Mouse (Mus musculus) liver, embryonic 12.5 days (tissue): Measurements from ENCODE around the gene Hipk2. TPM values are rescaled to one million over a fixed set of nuclear protein-coding genes. Genes with fewer than 3 reads are reported as not detected.

Source experiments
- ATAC-seq: fragments of 200-750 bp; cut with Nextera tagmentation; 2 replicates; pipeline ENCODE4 v1.8.0; 2017; ENCODE audit warnings: moderate number of reproducible peaks, mild to moderate bottlenecking, moderate library complexity
- H3K27ac ChIP-seq: fragments of 300-500 bp; sonication (generic); 2 replicates; pipeline ENCODE4 v1.5.1; 2016; ENCODE audit warnings: mild to moderate bottlenecking
- H3K27me3 ChIP-seq: fragments of 300-500 bp; sonication (generic); replicated peaks from 2 replicates; pipeline ENCODE4 v1.6.1; 2016; ENCODE audit warnings: mild to moderate bottlenecking, moderate library complexity
- H3K36me3 ChIP-seq: fragments of 300-500 bp; sonication (generic); 2 replicates; pipeline ENCODE4 v1.6.1; 2016; ENCODE audit warnings: mild to moderate bottlenecking, moderate library complexity
- H3K4me1 ChIP-seq: fragments of 300-500 bp; sonication (generic); 2 replicates; pipeline ENCODE4 v1.6.1; 2016
- H3K4me2 ChIP-seq: fragments of 300-500 bp; sonication (generic); 2 replicates; pipeline ENCODE4 v1.6.1; 2016; ENCODE audit warnings: mild to moderate bottlenecking, moderate library complexity
- H3K4me3 ChIP-seq: fragments of 300-500 bp; sonication (generic); 2 replicates; pipeline ENCODE4 v1.5.1; 2016; ENCODE audit warnings: mild to moderate bottlenecking, moderate library complexity
- H3K9ac ChIP-seq: fragments of 300-500 bp; sonication (generic); 2 replicates; pipeline ENCODE4 v1.6.1; 2016; ENCODE audit warnings: mild to moderate bottlenecking, moderate library complexity
- H3K9me3 ChIP-seq: fragments of 300-500 bp; sonication (generic); replicated peaks from 2 replicates; pipeline ENCODE4 v1.6.1; 2016; ENCODE audit warnings: mild to moderate bottlenecking, moderate library complexity
- WGBS: fragments of 180-500 bp; shearing (Covaris S2); methylation state at CpG from one replicate; pipeline ENCODE4 v1.1.7; 2016; ENCODE audit not compliant: insufficient replicate concordance; 5-methylcytosine and 5-hydroxymethylcytosine counted together
- polyA plus RNA-seq: library from polyadenylated mRNA; unstranded; fragments of >200 nt; fragmentation: Nextera tagmentation; extraction: Ambion mirVana; gene quantifications from 2 replicates; pipeline ENCODE4 v1.2.1, GENCODE M21; 2016

Hipk2 gene
- polyA plus RNA-seq, 1 experiment from 2014 or later = 26.8 TPM

DNA sequence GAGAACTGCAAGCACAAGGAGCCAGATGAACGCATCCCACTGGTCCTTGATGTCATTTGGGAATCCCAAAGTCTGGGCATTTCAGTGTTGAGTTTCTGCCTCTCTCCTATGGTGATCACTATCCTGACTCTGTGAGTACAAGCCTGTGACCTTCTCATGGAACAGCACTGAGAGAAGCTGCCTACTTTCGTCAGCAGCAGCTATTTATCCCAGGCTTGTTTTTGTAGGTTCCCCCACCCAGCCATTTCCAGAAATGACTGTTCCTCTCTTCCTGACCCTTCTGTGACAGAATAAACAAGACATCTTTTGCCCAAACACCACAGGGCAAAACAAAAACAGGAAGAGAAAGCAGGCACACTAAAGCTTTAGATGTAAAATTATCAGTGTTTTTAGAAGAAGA is 70.4 kb downstream of the Hipk2 start:
- H3K4me1 ChIP-seq = peaks cover 76% of the 10 kb centered on the region
- H3K27me3 ChIP-seq = no peaks in the 10 kb centered on the region
- H3K27ac ChIP-seq = no peak overlapping the region
- WGBS = 80% methylated on average over 2 of the region's 2 CpGs
- no peak overlapping the region for H3K9ac ChIP-seq
- H3K4me2 ChIP-seq = no peak overlapping the region
- H3K4me3 ChIP-seq = no peak overlapping the region
- H3K9me3 ChIP-seq = no peaks in the 10 kb centered on the region
- ATAC-seq = no peak
- H3K36me3 ChIP-seq = peaks cover 97% of the 10 kb centered on the region

GRCm38 (mm10) chr6:38801252-38801651 is 74.7 kb downstream of the Hipk2 start:
- 67% methylated on average over 1 of the region's 1 CpGs for WGBS
- Histone ChIP-seq H3K27ac (no peak overlapping the region), H3K9me3 (no peaks in the 10 kb centered on the region), H3K4me1 (peaks cover 75% of the 10 kb centered on the region), H3K4me3 (no peak overlapping the region), H3K4me2 (no peak overlapping the region), H3K9ac (no peak overlapping the region), H3K27me3 (no peaks in the 10 kb centered on the region), H3K36me3 (peaks cover 87% of the 10 kb centered on the region)
- no peak for ATAC-seq

DNA sequence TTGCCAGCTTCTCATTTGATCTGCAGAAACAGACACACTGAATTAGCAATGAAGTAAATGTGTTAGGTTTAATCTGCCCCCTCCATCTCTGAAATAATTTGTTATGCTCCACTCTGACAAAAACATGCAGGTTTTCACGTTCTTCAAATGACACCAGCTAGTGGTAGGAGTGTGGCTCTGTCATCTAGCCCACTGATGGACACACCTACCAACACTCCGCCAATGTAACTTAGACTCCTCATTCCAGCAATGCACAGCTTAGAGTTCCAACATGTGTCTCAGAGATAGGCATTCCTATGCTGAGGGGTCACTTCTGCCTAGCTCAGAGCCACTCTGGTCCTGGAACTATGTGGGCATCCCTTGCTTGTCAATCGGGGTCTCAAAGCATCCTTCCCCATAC is 78.4 kb downstream of the Hipk2 start:
- no peaks in the 10 kb centered on the region for H3K27me3 ChIP-seq
- H3K9me3 ChIP-seq = no peaks in the 10 kb centered on the region
- H3K4me3 ChIP-seq = no peak overlapping the region
- H3K9ac ChIP-seq = no peak overlapping the region
- H3K4me1 ChIP-seq = peaks cover 90% of the 10 kb centered on the region
- H3K27ac ChIP-seq = no peak overlapping the region
- no peak for ATAC-seq
- peaks cover 77% of the 10 kb centered on the region for H3K36me3 ChIP-seq
- WGBS = 75% methylated on average over 3 of the region's 3 CpGs
- no peak overlapping the region for H3K4me2 ChIP-seq

DNA sequence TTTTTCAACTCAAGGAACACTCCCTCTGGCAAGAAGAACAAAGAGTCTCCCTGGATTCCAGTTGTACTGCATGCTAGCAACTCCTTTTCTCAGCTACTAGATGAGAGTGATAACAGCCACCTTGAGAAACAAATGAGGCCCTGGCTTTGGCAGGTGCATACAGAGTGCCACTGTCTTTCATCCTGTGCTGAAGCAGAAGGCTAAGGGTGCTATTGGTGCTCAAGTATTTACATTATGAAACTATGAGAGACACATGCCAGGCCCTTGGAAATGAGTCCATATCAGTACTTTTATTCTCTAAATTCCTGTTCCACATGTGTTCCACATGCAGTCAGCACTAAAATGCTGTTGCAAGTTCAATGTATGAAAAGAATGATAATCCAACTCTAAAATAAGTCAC is 79.0 kb downstream of the Hipk2 start:
- Histone ChIP-seq H3K4me1 (peaks cover 84% of the 10 kb centered on the region), H3K9me3 (no peaks in the 10 kb centered on the region), H3K27ac (no peak overlapping the region), H3K4me2 (no peak overlapping the region), H3K27me3 (no peaks in the 10 kb centered on the region), H3K36me3 (peaks cover 77% of the 10 kb centered on the region), H3K9ac (no peak overlapping the region), H3K4me3 (no peak overlapping the region)
- ATAC-seq = no peak

DNA sequence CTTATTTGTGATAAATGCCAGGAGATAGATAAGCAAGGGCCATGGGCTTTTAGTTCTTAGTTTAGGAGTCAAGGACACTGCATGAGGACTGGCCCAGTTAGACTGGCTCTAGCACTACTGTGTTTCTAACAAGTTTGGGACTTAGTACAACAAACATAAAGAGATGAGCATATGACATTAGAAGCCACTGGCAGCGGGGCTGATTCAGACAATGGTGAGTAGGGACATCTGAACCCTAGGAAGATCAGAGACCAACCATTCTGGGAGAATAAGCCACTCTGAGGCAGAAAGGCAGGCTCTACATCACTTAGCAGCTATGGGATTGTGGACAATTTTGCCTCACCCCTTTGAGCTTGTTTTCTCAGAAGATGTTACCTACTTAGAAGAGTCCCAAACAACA is 79.6 kb downstream of the Hipk2 start:
- Histone ChIP-seq H3K27me3 (no peaks in the 10 kb centered on the region), H3K4me2 (peak overlapping the region; percentile 9), H3K4me1 (peaks cover 81% of the 10 kb centered on the region), H3K9me3 (no peaks in the 10 kb centered on the region), H3K9ac (0 out of 2 replicates have a peak overlapping the region, but pooled peaks have one; percentile 13), H3K4me3 (no peak overlapping the region), H3K27ac (peak overlapping the region; percentile 37), H3K36me3 (peaks cover 77% of the 10 kb centered on the region)
- no peak for ATAC-seq
- WGBS = 91% methylated on average over 1 of the region's 1 CpGs

DNA sequence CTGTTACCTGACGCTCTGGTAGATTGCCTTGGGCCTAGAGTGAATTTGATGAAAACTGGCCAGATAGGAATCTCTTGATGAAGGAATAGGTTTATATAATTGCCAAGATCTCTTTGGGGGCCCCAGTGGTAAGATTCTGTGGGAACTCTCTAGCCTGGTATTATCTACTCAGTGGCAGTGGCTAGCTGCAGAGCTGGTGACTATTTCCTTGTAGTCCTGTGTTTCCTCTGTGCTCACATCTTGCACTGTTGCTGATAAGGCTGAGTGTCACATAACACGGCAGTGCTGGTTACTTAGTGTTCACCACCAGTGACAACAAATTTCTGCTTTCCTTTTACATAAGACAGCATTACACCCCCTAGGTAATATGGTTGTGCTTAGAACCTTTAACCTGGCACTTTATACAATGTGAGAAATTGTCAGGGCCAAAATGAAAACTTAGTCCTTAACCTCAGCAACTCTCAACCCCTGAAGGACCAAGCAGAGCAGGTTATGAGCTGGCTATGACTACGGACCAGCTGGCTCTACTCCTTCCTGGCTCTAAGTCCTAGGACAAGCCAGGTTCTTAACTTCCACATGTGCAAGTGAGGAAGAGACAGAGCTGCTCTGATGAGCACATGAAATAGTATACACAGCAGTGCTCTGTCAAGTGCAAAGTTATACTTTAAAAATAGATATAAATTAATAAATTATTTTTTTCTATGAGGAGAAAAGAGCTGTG is 80.7 kb downstream of the Hipk2 start:
- Histone ChIP-seq H3K27ac (peak overlapping the region; percentile 86), H3K4me1 (peaks cover 84% of the 10 kb centered on the region), H3K4me2 (peak overlapping the region; percentile 58), H3K9ac (peak overlapping the region; percentile 33; the same call in 1 of the 2 replicates), H3K9me3 (no peaks in the 10 kb centered on the region), H3K27me3 (no peaks in the 10 kb centered on the region), H3K36me3 (peaks cover 79% of the 10 kb centered on the region), H3K4me3 (peak overlapping the region; percentile 28)
- 26% methylated on average over 3 of the region's 3 CpGs for WGBS
- peak; percentile 94 for ATAC-seq

GRCm38 (mm10) chr6:38792966-38793365 is 83.0 kb downstream of the Hipk2 start:
- ATAC-seq = no peak
- Histone ChIP-seq H3K36me3 (peaks cover 74% of the 10 kb centered on the region), H3K27ac (no peak overlapping the region), H3K4me3 (no peak overlapping the region), H3K27me3 (no peaks in the 10 kb centered on the region), H3K4me1 (peaks cover 86% of the 10 kb centered on the region), H3K9me3 (no peaks in the 10 kb centered on the region), H3K4me2 (no peak overlapping the region), H3K9ac (no peak overlapping the region)
- 80% methylated on average over 3 of the region's 3 CpGs for WGBS

GRCm38 (mm10) chr6:38789221-38789810 is 86.6 kb downstream of the Hipk2 start:
- no peak overlapping the region for H3K9ac ChIP-seq
- H3K4me2 ChIP-seq = peak overlapping the region; percentile 24
- 72% methylated on average over 5 of the region's 5 CpGs for WGBS
- peaks cover 80% of the 10 kb centered on the region for H3K36me3 ChIP-seq
- no peaks in the 10 kb centered on the region for H3K27me3 ChIP-seq
- H3K27ac ChIP-seq = peak overlapping the region; percentile 77
- no peak overlapping the region for H3K4me3 ChIP-seq
- no peak for ATAC-seq
- H3K4me1 ChIP-seq = peaks cover 85% of the 10 kb centered on the region
- no peaks in the 10 kb centered on the region for H3K9me3 ChIP-seq

- H3K9ac ChIP-seq = no peak overlapping the region
- H3K27ac ChIP-seq = peak overlapping the region; percentile 77
- peak; percentile 80 for ATAC-seq
- H3K4me3 ChIP-seq = no peak overlapping the region
- peaks cover 72% of the 10 kb centered on the region for H3K4me1 ChIP-seq
- H3K9me3 ChIP-seq = no peaks in the 10 kb centered on the region
- H3K36me3 ChIP-seq = peaks cover 69% of the 10 kb centered on the region
- 72% methylated on average over 6 of the region's 6 CpGs for WGBS
- H3K4me2 ChIP-seq = peak overlapping the region; percentile 24
- no peaks in the 10 kb centered on the region for H3K27me3 ChIP-seq
Measured at GRCm38 (mm10) chr6:38787811-38788509, 88.0 kb downstream of the Hipk2 start.

- ATAC-seq = no peak
- Histone ChIP-seq H3K4me1 (peaks cover 76% of the 10 kb centered on the region), H3K9me3 (no peaks in the 10 kb centered on the region), H3K27me3 (no peaks in the 10 kb centered on the region), H3K36me3 (peaks cover 67% of the 10 kb centered on the region), H3K4me2 (0 out of 2 replicates have a peak overlapping the region, but pooled peaks have one; percentile 24), H3K9ac (no peak overlapping the region), H3K4me3 (no peak overlapping the region), H3K27ac (peak overlapping the region; percentile 77)
- 42% methylated on average over 1 of the region's 1 CpGs for WGBS
Measured at GRCm38 (mm10) chr6:38787134-38787533, 88.8 kb downstream of the Hipk2 start.

- H3K4me1 ChIP-seq = peaks cover 71% of the 10 kb centered on the region
- WGBS = 28% methylated on average over 1 of the region's 1 CpGs
- no peak overlapping the region for H3K9ac ChIP-seq
- H3K4me3 ChIP-seq = no peak overlapping the region
- no peak for ATAC-seq
- no peaks in the 10 kb centered on the region for H3K27me3 ChIP-seq
- peak overlapping the region; percentile 22 for H3K27ac ChIP-seq
- H3K36me3 ChIP-seq = peaks cover 56% of the 10 kb centered on the region
- no peak overlapping the region for H3K4me2 ChIP-seq
- H3K9me3 ChIP-seq = no peaks in the 10 kb centered on the region
Measured at GRCm38 (mm10) chr6:38785747-38786146, 90.2 kb downstream of the Hipk2 start.

DNA sequence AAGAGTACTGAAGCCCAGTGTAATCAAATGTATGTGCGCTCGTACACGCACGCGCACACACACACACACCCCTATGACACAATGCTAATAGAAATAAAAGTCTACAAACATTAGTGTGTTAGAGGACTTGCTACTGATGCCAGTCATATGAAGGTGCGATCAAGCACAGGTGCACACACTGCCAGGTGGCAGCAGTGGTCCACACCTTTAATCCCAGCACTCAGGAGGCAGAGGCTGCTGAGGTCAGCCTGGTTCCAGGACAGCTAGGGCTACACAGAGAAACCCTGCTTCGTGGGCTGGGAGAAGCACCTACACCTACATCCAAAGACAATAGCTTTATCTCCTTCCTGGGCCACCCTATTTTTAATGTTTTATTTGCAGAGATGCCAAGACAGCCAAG is 96.6 kb downstream of the Hipk2 start:
- Histone ChIP-seq H3K9me3 (no peaks in the 10 kb centered on the region), H3K36me3 (peaks cover 23% of the 10 kb centered on the region), H3K4me2 (peak overlapping the region; percentile 54), H3K9ac (peak overlapping the region; percentile 23), H3K27me3 (no peaks in the 10 kb centered on the region), H3K4me1 (peaks cover 51% of the 10 kb centered on the region), H3K27ac (peak overlapping the region; percentile 78), H3K4me3 (no peak overlapping the region)
- WGBS = 87% methylated on average over 7 of the region's 7 CpGs
- peak; percentile 46; the same call in 1 of the 2 replicates for ATAC-seq
